Mouse (Mus musculus): Measurements from ENCODE around the gene Col15a1.

DNA sequence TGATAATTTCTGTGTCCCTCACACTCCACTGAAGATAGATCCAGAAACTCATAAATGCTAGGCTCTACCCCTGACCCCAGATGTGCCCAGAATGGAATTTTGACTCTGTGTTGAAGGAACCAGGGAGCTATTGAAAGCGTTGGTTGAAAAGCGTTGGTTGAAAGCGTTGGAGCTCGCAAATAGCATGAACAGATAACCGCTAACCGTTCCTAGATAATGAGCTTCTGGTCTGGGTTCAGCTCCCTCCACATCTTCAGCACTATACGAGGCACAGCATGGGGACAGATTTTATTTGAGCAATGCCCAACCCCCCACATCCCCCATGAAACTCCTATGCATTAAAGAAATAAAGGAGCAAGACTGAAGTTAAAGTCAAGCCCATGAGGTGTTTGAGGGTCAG lies 28.1 kb downstream of the Col15a1 start:
- TF ChIP-seq CTCF (IDR thresholded peaks at IDR 0.05), result no peak
- TF ChIP-seq EP300 (IDR thresholded peaks at IDR 0.05), result no peak
